Mouse (Mus musculus): Measurements from ENCODE around the gene Minar1.

Gene Minar1

GRCm38 (mm10) chr9:89623006-89623760 lies at the start of gene Minar1:
Gene Minar1, minus strand, starts transcription at chr9:89623125.
- DNase-seq = peak; percentile 60 to 67

- DNase-seq = no peak
Observed at GRCm38 (mm10) chr9:89669878-89670277, 47.0 kb upstream of the Minar1 start.

GRCm38 (mm10) chr9:89667306-89667942 lies 44.5 kb upstream of the Minar1 start:
- DNase-seq = no peak

- no peak for DNase-seq
Observed at GRCm38 (mm10) chr9:89650913-89651312, 28.0 kb upstream of the Minar1 start.

- DNase-seq = no peak
Observed at GRCm38 (mm10) chr9:89637453-89637852, 14.5 kb upstream of the Minar1 start.

GRCm38 (mm10) chr9:89622296-89623005 lies 474 bp downstream of the Minar1 start:
- DNase-seq = peak; percentile 67 to 72

GRCm38 (mm10) chr9:89621750-89622149 lies 1.2 kb downstream of the Minar1 start:
- DNase-seq = peak; percentile 86 to 89

- peak; percentile 56 to 77 for DNase-seq
Observed at GRCm38 (mm10) chr9:89620347-89620746, 2.6 kb downstream of the Minar1 start.

- DNase-seq = no peak
Observed at GRCm38 (mm10) chr9:89616946-89617345, 6.0 kb downstream of the Minar1 start.

GRCm38 (mm10) chr9:89610592-89610991 lies 12.3 kb downstream of the Minar1 start:
- no peak for DNase-seq

- DNase-seq = no peak
Observed at GRCm38 (mm10) chr9:89607321-89607720, 15.6 kb downstream of the Minar1 start.

- DNase-seq = peak; percentile 44 to 55
Observed at GRCm38 (mm10) chr9:89606256-89606655, 16.7 kb downstream of the Minar1 start.

GRCm38 (mm10) chr9:89601891-89602290 lies 21.0 kb downstream of the Minar1 start:
- DNase-seq = peak; percentile 40 to 71

GRCm38 (mm10) chr9:89600677-89601076 lies 22.2 kb downstream of the Minar1 start:
- DNase-seq = peak; percentile 64 to 90

- no peak for DNase-seq
Observed at GRCm38 (mm10) chr9:89597071-89597470, 25.9 kb downstream of the Minar1 start.

GRCm38 (mm10) chr9:89596392-89596791 lies 26.5 kb downstream of the Minar1 start:
- DNase-seq = peak; percentile 53 to 62

- DNase-seq = peak; percentile 46 to 59
Observed at GRCm38 (mm10) chr9:89592391-89592790, 30.5 kb downstream of the Minar1 start.

GRCm38 (mm10) chr9:89578422-89578821 lies 44.5 kb downstream of the Minar1 start:
- peak; percentile 75 to 80 for DNase-seq

- no peak for DNase-seq
Observed at GRCm38 (mm10) chr9:89552663-89553062, 70.3 kb downstream of the Minar1 start.
